Mouse (Mus musculus) olfactory bulb, adult 2 months (tissue): ENCODE results near the gene Rnasel. TPM values are rescaled to one million over a fixed set of nuclear protein-coding genes. Genes with fewer than 3 reads are reported as not detected.
"Not testable (repeated sequence)": the region's sequence is repeated elsewhere in the genome, so short reads cannot be mapped to it uniquely, and the experiment has no call there.

Source experiments
- H3K27ac ChIP-seq: fragments of 200-500 bp; 2 replicates; pipeline ENCODE4 v1.5.1; 2012; ENCODE audit warnings: low read depth, low read length; ENCODE audit not compliant: insufficient read depth
- H3K4me1 ChIP-seq: fragments of 200-500 bp; 2 replicates; pipeline ENCODE4 v1.6.1; 2012; ENCODE audit warnings: low read length; ENCODE audit not compliant: control insufficient read depth, insufficient read depth
- H3K4me3 ChIP-seq: fragments of 200-500 bp; 2 replicates; pipeline ENCODE4 v1.5.1; 2012; ENCODE audit warnings: mild to moderate bottlenecking, low read depth, low read length, moderate library complexity; ENCODE audit not compliant: insufficient read depth
- CTCF ChIP-seq: fragments of 200-500 bp; IDR thresholded peaks from 2 replicates; pipeline ENCODE4 v1.5.1; 2012; ENCODE audit warnings: low read depth, mild to moderate bottlenecking, low read length, moderate library complexity; ENCODE audit not compliant: insufficient read depth
- POLR2A ChIP-seq: fragments of 200-500 bp; IDR thresholded peaks from 2 replicates; pipeline ENCODE4 v1.6.1; 2012; ENCODE audit warnings: mild to moderate bottlenecking, low read depth, low read length, moderate library complexity; ENCODE audit not compliant: insufficient read depth
- WGBS: fragments of 180-500 bp; shearing (Covaris S2); methylation state at CpG from one replicate; pipeline ENCODE4 v1.1.7; 2018; 5-methylcytosine and 5-hydroxymethylcytosine counted together
- polyA plus RNA-seq: library from polyadenylated mRNA; stranded (reverse); fragments of >200 nt; gene quantifications from 2 replicates; pipeline ENCODE4 v1.2.4, GENCODE M21; 2012; ENCODE audit warnings: low replicate concordance; ENCODE audit not compliant: missing spikeins, insufficient read depth, insufficient read length

Gene Rnasel
- polyA plus RNA-seq, 1 experiment: not detected

DNA sequence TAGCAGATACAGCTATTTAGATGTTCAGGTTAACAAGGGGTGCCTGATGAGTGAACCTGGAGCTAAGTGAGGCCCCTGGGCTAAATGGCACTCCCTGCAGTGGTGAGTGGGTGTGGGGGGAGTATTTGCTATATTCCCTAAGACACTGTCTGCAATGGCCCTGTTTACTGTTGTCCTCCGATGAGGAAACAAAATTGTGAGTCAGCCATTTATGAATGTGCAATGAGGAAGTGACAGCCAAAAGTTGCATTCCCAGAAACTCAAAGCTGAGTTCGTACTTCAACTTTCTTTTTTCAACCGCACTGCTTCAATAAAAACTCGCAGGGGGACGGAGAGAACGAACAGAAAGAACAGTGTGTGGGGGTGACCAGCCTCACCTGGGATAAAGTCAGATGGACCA is 3.3 kb downstream of the Rnasel start:
- Histone ChIP-seq H3K4me3 (peak overlapping the region; percentile 52; the same call in 1 of the 2 replicates), H3K27ac (peak overlapping the region; percentile 73; the same call in 1 of the 2 replicates), H3K4me1 (peaks cover 11% of the 10 kb centered on the region)
- WGBS: 76% methylated on average over 6 of the region's 6 CpGs
- TF ChIP-seq CTCF: no peak
- TF ChIP-seq POLR2A: no peak

DNA sequence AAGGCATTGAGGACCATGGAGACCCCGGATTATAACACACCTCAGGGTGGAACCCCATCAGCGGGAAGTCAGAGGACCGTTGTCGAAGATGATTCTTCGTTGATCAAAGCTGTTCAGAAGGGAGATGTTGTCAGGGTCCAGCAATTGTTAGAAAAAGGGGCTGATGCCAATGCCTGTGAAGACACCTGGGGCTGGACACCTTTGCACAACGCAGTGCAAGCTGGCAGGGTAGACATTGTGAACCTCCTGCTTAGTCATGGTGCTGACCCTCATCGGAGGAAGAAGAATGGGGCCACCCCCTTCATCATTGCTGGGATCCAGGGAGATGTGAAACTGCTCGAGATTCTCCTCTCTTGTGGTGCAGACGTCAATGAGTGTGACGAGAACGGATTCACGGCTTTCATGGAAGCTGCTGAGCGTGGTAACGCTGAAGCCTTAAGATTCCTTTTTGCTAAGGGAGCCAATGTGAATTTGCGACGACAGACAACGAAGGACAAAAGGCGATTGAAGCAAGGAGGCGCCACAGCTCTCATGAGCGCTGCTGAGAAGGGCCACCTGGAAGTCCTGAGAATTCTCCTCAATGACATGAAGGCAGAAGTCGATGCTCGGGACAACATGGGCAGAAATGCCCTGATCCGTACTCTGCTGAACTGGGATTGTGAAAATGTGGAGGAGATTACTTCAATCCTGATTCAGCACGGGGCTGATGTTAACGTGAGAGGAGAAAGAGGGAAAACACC is 4.7 kb downstream of the Rnasel start:
- no peak overlapping the region for H3K27ac ChIP-seq
- peaks cover 11% of the 10 kb centered on the region for H3K4me1 ChIP-seq
- no peak for TF ChIP-seq CTCF
- TF ChIP-seq POLR2A: no peak
- WGBS: 81% methylated on average over 25 of the region's 25 CpGs
- H3K4me3 ChIP-seq: no peak overlapping the region

- Histone ChIP-seq H3K27ac (no peak overlapping the region), H3K4me3 (no peak overlapping the region), H3K4me1 (peaks cover 10% of the 10 kb centered on the region)
- 64% methylated on average over 11 of the region's 11 CpGs for WGBS
- TF ChIP-seq CTCF (no peak), POLR2A (no peak)
Observed at GRCm38 (mm10) chr1:153764136-153764535, 14.9 kb downstream of the Rnasel start.

- 34% methylated on average over 8 of the region's 8 CpGs for WGBS
- TF ChIP-seq CTCF (no peak), POLR2A (no peak)
- Histone ChIP-seq H3K4me3 (no peak overlapping the region), H3K27ac (peak overlapping the region; percentile 58), H3K4me1 (peaks cover 11% of the 10 kb centered on the region)
Observed at GRCm38 (mm10) chr1:153766298-153766697, 17.1 kb downstream of the Rnasel start.

DNA sequence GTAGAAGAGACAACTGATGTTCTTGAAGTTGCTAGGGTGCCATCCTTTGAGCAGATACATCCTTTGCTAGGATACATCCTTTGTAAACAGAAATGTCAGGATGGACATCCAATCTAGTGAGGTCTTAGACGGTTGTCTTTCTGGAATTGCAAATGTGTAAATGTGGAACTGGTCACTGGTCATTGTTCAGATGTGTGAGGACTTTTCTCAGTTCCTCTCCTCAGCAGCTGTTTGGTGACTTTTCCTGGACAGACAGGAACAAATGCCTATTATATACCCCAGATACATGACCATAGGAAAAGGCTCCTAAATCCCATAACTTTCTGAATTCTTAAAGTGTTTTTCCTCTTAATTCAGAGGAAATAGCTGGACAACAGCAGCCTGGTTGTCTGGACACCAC is 18.1 kb downstream of the Rnasel start:
- TF ChIP-seq CTCF (no peak), POLR2A (no peak)
- peaks cover 11% of the 10 kb centered on the region for H3K4me1 ChIP-seq
- WGBS: 89% methylated on average over 1 of the region's 1 CpGs
- no peak overlapping the region for H3K27ac ChIP-seq
- no peak overlapping the region for H3K4me3 ChIP-seq

DNA sequence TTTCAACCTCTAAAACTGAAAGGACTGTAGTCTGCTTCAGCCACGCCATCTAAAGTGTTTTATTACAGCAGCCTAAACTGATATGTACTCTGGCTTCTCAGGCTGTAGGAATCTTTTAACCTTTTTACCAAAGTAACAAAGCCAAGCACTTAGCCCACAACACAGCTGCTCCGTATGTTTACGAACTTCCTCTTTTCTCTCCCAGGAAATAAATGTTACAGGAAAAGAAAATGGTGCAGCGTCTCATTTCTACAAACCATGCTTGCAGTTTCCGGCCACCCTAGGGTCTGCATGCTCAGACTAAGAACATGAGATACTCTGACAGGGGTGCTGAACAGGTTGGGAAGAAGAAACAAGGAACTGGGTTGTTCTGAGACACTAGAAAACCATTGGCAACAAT is 19.2 kb downstream of the Rnasel start:
- Histone ChIP-seq H3K4me3 (no peak overlapping the region), H3K27ac (no peak overlapping the region), H3K4me1 (peaks cover 11% of the 10 kb centered on the region)
- WGBS: 64% methylated on average over 5 of the region's 5 CpGs
- TF ChIP-seq CTCF: no peak

- not testable (repeated sequence) for H3K27ac ChIP-seq, H3K4me3 ChIP-seq
- WGBS: 75% methylated on average over 6 of the region's 6 CpGs
- peaks cover 11% of the 10 kb centered on the region for H3K4me1 ChIP-seq
Observed at GRCm38 (mm10) chr1:153769571-153769970, 20.3 kb downstream of the Rnasel start.

DNA sequence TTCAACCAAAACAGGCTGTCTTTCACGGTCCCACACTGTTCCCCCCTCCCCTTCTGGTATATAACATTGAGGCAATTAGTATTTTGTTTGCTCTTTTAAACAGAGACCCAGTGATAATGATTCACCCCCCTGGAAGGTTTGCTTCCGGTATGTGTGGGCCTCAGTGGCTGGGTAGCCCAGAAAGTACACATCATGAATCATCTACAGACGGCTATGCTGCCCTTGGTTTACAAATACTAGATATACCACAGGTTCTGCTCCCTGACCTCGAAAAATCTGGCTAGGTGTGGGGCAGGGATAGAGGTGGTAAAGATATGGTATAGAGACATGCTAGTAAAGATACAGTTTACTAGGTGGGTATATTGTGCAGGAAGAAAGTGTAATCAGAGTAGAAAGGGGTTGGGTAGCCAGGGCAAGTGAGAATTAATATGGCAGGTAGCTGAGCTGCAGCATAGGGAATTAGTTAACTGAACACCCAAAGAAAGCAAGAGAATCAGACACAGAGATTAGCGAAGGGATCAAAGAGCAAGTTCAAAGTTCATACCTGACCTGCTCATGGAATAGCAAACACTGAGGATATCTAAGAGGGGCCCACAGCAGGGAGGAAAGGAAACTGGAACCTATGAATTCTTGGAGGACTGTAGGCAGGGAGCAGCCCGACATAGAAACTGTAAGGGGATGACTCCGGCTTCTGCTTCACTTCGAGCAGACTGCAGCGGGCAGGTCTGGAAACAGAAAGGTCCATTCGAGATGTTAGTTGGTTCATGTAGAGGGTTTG is 21.0 kb downstream of the Rnasel start:
- TF ChIP-seq CTCF (no peak), POLR2A (no peak)
- H3K4me3 ChIP-seq: no peak overlapping the region
- WGBS: 86% methylated on average over 10 of the region's 10 CpGs
- peaks cover 11% of the 10 kb centered on the region for H3K4me1 ChIP-seq
- no peak overlapping the region for H3K27ac ChIP-seq

GRCm38 (mm10) chr1:153770776-153771167 is 21.5 kb downstream of the Rnasel start:
- WGBS: 100% methylated on average over 1 of the region's 1 CpGs
- Histone ChIP-seq H3K4me1 (peaks cover 10% of the 10 kb centered on the region), H3K4me3 (no peak overlapping the region), H3K27ac (no peak overlapping the region)
- TF ChIP-seq POLR2A (no peak), CTCF (no peak)

GRCm38 (mm10) chr1:153775174-153775573 is 25.9 kb downstream of the Rnasel start:
- no peak overlapping the region for H3K4me3 ChIP-seq
- 94% methylated on average over 6 of the region's 6 CpGs for WGBS
- no peak overlapping the region for H3K27ac ChIP-seq
- H3K4me1 ChIP-seq: no peaks in the 10 kb centered on the region
- no peak for TF ChIP-seq POLR2A
- TF ChIP-seq CTCF: no peak
